Mouse (Mus musculus): ENCODE measurements around the gene Ror2.
"Not testable (repeated sequence)": the region's sequence is repeated elsewhere in the genome, so short reads cannot be mapped to it uniquely, and the experiment has no call there.

The Ror2 gene

DNA sequence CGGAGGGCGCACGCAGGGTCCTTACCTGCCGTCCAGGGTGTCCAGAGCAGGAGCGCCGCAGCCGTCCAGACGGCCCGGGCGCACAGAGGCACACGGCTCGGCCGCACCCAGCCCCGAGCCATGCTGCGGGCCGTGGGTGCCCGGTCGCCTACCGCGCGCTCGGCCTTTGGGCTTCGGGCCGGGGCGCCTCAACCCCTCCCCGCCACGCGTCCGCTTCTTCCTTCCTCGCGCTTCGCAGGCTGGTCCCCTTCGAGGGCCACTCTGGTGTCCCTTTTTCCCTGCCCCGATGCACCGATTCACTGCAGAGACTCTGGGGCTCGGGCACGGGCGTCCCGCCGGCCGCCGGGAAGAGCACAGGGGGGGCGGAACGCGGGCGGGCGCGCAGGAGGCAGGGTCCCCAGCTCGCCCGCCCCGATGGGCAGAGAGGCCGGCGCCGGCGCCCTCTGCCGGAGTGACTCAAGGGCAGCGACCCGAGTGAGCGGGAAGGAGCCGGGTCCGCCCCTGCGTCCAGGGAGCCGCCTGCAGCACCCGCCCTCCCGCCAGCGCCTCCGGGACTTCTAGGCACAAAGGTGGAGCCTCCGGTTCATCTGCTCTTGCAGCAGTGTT, at the start of gene Ror2:
Ror2 (minus strand) TSS at position 369 of the 606 bp plus-strand sequence.
- DNase-seq (ENCODE audit: low spot score): peak; percentile 91

DNA sequence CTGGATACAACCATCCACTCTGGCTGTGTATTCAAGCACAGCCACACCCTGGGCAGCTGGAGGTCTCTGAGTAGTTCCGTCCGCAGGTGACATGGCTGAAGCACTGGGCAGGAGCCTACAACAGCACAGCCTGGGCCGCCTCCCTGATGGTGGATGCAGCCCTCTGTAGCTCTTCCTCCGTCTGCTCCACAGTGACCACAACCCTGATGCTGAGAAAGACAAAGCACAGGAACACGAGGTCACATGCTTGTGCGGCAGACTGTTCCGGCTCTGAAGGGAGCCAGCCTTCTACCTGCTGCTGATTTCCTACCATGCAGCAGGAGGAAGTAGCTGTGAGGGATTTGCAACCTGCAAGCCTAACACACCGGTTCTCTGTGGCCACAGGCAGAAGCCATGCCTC, 47.8 kb upstream of the Ror2 start:
- no peak for DNase-seq (ENCODE audit: low spot score)

GRCm38 (mm10) chr13:53330246-53330645, 44.3 kb upstream of the Ror2 start:
- DNase-seq (ENCODE audit: low spot score): no peak

DNA sequence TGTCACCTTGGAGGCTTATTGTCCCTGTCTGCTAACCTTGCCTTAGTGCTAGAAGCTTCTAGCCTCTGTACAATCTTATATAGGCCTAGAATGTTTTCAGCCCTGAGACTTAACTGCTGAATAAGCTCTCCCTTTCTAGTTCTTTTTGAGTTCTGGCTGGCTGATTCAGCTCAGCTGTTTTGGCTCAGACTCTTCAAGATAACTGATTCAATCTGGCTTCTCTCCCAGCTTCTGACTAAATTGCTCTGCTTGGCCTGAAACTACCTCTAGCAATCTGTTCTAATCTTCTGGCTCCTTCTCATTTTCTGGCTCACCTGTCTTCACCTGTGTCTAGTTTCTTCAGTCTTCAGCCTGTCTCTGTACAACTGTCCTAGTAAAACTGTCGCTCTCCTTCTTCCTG, 39.6 kb upstream of the Ror2 start:
- no peak for DNase-seq (ENCODE audit: low spot score)

DNA sequence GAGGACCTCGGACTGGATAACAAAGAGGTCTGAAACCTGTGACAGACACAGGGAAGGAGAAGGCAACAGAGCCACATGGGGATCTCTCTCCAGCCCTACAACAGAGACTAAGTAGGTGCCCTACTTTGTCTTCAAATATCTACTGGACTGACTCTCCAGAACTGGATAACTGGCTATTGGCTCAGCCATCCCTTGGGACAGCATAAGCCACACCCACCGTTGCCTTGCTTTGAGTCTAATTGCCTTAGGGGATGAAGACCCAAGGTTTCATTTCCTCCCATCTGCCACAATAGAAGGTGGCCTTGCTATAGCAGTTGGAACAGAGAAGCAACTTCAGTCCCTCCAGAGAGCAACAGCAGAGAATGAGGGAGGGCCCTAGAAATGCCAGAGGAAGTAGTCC, 37.7 kb upstream of the Ror2 start:
- DNase-seq (ENCODE audit: low spot score): no peak

DNA sequence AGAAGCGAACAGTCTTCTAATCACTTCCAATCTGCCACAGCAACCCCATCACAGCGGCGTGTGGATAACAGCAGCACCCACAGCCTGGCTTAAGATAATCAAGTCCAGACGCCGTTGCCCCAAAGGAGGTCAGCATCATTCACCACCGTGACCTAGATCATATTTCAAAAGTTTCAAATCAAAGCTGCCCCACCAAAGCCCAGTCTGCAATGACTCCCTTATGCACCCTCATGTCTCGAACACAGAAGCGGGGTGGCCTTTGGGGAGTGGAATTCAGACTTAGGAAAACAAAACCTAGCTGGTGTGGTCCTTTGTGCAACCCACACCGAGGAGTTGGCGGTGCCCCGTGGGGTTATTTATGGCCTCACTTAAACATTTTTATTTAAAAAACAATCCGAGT, 35.0 kb upstream of the Ror2 start:
- DNase-seq (ENCODE audit: low spot score): peak; percentile 75

- no peak for DNase-seq (ENCODE audit: low spot score)
Measured at GRCm38 (mm10) chr13:53316515-53317295, 30.8 kb upstream of the Ror2 start.

GRCm38 (mm10) chr13:53315757-53316156, 29.8 kb upstream of the Ror2 start:
- not testable (repeated sequence) for DNase-seq (ENCODE audit: low spot score)

DNA sequence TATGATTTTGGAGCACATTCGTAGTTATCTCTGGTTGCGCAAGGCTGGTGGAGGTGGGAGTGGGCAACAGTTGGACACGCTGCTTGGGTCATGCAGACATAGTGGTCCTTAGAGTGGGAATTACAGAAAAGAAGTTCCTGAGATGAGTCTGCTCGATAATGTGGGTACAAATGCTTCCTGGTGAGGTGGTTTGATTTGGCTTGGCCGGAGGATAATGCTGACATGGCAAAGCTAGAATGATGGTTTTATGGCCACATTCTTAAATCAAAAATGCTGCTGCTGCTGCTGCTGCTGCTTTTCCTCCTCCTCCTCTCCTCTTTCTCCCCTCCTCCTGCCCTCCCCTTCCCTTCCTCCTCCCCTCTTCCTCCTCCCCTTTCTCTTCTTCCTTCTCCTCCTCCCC, 24.5 kb upstream of the Ror2 start:
- no peak for DNase-seq (ENCODE audit: low spot score)

DNA sequence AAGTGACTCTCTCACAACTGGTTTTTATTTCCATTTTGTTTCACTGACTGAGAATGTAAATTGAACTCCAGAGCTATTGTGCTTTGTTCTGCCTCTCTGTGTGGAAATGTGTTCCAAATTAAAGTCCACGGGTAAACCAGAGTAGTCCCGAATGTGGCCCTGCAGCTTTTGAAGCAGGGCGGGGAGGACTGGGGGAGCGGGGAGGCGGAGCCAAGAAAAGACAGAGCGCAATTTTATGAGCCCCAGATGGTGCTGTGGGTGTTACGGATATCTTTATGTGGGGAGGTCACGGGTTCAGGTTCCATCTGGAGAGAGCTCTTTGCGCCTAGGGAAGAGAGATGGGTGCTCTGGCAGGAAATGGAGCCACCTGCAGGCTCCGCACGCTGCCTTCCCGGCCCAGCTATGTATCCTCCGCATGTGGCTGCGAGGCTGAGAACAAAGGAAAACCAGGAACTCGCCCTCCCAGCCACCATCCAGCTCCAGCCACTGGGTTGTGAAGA, 23.8 kb upstream of the Ror2 start:
- peak; percentile 90 for DNase-seq (ENCODE audit: low spot score)

DNA sequence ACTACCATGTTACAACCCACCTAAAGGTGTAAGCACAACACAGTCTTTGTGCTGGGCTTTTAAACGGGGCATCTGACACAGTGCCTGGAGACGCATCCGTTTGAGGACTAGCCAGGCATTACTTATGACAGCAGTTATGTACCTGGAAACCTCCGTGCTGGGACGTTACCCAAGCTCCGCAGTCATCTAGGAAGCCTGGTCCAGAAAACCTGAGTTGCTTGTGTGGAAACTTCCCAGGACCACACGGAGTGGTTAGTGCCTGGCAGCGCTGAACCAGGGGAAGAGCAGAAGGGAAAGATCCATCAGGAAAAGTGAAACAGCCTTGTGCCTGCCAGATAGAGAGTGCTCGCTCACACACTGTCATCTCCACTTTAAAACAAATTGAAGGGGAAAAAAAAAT, 23.2 kb upstream of the Ror2 start:
- DNase-seq (ENCODE audit: low spot score): peak; percentile 41

- DNase-seq (ENCODE audit: low spot score): no peak
Measured at GRCm38 (mm10) chr13:53306836-53307235, 20.9 kb upstream of the Ror2 start.

DNA sequence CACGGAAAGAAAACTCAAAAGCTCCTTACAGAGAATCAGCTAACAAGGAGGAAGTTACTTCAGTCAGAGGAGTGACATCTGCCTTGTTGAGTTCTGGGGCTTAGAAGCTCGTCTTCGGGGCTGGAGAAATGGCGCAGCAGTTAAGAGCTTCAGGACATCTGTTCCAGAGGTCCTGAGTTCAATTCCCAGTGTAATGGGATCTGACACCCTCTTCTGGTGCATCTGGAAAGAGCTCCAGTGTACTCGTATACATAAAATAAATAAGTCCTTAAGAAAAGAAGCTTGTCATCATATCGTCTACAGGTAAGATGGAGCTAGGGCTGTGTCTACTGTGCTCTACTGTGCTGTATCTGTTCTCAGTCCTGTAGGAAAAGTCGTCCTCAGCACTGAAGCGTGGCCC, 19.3 kb upstream of the Ror2 start:
- DNase-seq (ENCODE audit: low spot score): no peak

DNA sequence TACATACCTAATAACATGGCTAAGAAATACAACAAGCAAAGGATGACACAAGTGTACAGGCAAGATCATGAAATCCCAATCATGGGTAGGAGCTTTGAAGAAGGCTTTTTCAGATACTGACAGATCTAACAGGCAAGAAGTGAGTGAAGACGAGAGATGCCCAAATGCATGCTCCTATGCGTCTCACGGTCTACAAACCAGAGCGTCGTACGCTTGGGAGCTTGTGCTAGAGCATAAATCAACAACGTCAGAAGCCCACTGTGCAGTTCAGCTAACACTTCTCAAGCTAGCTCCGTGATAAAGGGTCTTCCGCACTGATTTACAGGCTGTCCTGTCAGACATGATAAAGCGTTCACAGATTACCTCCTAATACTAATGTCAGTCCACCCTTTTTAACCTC, 16.8 kb upstream of the Ror2 start:
- peak; percentile 45 for DNase-seq (ENCODE audit: low spot score)

DNA sequence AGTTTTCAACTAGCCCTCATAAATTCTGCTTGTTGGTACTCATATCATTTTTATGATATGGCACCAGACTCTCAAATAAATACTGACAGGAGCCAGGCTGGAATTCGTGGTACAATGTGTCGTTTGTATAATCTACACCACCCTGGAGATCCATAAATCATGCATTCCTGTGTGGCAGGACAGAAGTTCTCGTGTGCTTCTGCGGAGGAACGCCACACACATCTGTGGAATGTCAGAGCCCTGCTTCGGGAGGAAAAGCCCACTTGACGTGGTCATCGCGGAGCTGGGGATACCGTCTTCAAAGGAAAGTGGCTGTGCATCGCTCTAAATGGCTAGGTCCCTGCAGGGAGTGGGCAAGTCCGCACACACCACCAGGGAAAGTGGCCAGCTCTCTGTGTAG, 7.1 kb upstream of the Ror2 start:
- peak; percentile 66 for DNase-seq (ENCODE audit: low spot score)

DNA sequence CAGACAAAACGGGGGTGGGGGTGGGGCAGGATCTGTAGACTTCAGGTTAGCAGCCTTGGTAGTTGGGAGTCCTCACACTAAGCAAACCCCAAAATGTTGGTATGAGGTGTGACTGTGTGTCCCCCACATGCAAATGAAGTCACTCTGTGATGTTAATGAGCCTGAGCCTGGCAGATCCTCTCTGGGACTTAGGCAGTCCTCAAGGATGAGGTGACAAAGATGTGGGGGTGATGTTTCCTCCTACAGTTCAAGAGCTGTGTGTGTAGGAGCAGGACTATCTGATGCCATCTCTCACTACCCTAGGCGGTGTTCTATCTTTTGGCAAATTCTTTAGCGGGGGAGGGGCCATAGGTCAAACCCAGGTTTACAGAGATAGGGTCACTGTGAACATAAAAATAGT, 6.3 kb upstream of the Ror2 start:
- DNase-seq (ENCODE audit: low spot score): no peak

GRCm38 (mm10) chr13:53285261-53285755, 616 bp downstream of the Ror2 start:
- peak; percentile 73 for DNase-seq (ENCODE audit: low spot score)

DNA sequence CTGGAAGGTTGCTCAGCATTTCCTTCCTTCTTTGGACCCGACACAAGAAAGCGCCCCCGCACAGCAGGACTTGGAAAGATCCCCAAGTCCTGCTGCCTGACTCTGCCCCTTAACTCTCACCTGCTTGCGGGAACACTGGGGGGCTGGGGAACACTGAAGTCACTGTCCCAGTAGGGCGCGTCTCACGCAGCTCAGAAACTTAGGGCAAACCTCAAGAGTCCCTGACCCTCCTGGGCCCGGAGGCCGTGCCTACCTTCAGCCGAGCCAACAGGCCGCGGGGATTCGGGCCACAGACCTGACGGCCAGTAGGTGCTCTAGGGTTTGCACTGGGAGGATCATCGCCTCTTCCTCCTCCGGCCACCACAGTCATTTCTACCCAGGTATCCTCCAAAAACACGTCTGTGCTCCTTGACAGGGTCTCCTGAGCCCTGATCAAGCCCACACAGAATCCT, 1.2 kb downstream of the Ror2 start:
- DNase-seq (ENCODE audit: low spot score): peak; percentile 62

GRCm38 (mm10) chr13:53281604-53282396, 4.1 kb downstream of the Ror2 start:
- DNase-seq (ENCODE audit: low spot score): peak; percentile 41

GRCm38 (mm10) chr13:53278908-53279307, 7.0 kb downstream of the Ror2 start:
- no peak for DNase-seq (ENCODE audit: low spot score)

DNA sequence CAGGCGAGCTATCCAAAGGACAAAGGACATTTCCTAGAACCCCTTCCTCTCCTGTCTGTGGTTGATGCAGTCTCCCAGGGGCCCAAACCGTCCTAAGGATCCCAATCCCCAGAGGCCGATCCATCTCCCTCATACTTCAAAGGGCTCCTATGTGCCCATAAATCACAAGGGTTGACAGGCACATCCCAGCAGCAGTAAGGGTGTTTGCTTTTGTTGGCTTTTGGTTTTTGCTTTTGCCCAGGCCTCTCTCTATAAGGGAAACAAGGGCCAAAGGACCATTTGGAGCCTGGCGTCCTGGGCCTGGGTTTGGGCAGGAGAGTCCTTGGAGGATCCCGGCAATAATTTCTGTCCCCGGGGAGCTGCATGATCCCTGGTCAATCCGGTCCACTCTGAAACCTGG, 9.5 kb downstream of the Ror2 start:
- DNase-seq (ENCODE audit: low spot score): peak; percentile 63

- no peak for DNase-seq (ENCODE audit: low spot score)
Measured at GRCm38 (mm10) chr13:53275778-53276177, 10.1 kb downstream of the Ror2 start.

- DNase-seq (ENCODE audit: low spot score): no peak
Measured at GRCm38 (mm10) chr13:53274771-53275170, 11.2 kb downstream of the Ror2 start.

Data from embryo, embryonic 10 days (tissue).